Mouse (Mus musculus): ENCODE measurements around the gene Gm49345. TPM values are rescaled to one million over a fixed set of nuclear protein-coding genes. Genes with fewer than 3 reads are reported as not detected.

The Gm49345 gene
- polyA plus RNA-seq (2012; rRNA removed) = not detected in 2 replicates

DNA sequence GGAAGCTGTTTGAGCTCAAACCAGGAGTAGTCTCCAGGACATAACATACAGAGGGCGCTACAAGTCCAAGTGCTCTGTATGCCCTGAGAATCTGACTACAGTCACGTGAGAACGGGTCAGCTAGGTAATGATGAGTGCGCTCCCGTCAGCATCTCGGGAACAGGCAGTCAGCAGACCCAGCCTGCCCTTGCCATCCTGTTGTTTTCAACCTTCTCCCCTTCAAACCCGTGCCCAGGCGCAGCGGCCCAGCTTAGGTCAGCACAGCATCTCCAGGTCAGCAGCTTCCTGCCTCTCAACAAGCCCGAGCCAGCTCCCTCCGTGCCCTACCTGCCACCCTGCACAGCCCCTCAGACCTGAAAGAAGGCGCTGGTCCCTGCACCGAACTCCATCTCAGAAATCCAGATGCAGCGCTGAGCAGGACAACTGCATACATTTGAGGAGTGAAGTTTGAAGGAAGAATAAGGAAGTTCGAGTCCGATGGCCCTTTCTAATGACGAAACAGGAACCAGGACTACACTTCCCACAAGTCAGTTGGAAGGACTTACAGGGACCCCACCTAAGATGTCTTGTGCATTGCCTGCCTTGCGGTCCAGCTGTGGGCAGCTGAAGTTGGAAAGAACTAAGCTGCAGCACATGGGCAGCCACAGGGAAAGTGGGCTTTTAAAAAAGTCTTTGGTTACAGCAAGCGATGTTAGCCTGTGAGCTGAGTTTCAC, at the start of gene Gm49345, which contains the start of gene Zfp729a:
TSS of gene Gm49345 (minus strand) at position 476 of the 714 bp plus-strand sequence.
TSS of gene Zfp729a (minus strand) at position 498 of the 714 bp plus-strand sequence.

DNA sequence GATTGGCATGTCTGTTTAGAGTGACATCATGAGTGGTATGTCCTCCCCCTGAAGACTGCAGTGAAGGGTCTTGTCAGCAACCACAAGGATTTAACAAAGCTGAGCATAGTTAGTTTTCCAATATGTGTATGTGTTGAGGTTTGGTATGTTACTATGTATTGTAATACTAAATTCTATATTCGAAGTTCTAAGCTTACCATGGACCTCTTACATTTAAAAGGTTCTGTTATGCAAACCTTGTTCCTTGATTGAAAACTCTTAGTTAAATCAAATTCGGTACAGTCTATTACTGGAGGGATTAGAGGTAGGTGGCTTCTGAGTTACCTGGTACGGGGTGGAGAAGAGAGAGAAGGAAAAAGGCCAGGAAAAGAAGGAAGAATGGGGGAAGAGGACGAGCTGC, 49.4 kb upstream of the Gm49345 start, which contains the start of gene Zfp738:
TSS of gene Zfp738 (minus strand) at position 101 of the 400 bp plus-strand sequence.

DNA sequence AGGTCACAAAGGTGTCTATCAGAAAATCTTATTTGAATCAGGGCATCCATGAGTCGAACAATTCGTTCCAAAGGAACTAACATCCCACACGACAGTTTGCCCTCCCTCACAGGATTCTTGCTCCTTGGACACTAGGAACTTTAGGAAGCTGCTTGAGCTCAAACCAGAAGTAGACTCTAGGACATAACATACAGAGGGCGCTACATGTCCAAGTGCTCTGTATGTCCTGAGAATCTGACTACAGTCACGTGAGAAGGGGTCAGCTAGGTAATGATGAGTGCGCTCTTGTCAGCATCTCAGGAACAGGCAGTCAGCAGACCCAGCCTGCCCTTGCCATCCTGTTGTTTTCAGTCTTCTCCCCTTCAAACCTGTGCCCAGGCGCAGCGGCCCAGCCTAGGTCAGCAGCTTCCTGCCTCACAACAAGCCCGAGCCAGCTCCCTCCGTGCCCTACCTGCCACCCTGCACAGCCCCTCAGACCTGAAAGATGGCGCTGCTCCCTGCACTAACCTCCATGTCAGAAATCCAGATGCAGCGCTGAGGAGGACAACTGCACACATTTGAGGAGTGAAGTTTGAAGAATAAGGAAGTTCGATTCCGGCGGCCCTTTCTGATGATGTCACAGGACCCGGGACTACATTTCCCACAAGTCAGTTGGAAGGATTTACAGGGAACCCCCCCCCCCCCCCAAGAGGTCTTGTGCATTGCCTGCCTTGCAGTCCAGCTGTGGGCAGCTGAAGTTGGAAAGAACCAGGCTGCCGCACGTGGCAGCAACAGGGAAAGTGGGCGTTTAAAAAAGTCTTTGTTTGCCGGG, 28.3 kb downstream of the Gm49345 start, which contains the start of gene Zfp729b:
TSS of gene Zfp729b (minus strand) at position 642 of the 811 bp plus-strand sequence.

DNA sequence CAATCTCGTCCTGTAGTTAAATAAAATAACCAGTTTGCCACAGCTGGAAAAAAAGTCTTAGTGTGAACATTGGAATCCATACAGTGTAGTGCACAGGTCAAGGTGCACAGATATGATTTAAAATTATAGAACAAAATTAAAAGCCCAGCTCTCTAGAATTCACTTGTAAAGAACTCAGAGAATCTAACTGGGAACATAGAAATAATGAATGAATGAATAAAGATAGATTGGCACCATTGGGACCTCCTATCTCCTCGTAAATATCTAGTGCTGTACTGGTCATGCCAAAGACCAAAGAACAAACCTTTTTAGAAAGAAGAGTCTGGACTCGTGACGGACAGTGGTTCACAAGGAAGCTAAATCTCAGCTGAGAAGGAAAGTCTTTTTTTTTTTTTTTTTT, 83.8 kb downstream of the Gm49345 start, which contains the start of gene Zfp748:
TSS of gene Zfp748 (minus strand) at position 101 of the 400 bp plus-strand sequence.

Other genes starting within 250 kb of the Gm49345 start
- gene Zfp429, start 237.9 kb downstream of the Gm49345 start, polyA plus RNA-seq (2012; rRNA removed) = 0.43 and 0.54 TPM in 2 replicates
- gene Zfp459, start 216.4 kb downstream of the Gm49345 start, polyA plus RNA-seq (2012; rRNA removed) = 0.03 and 0.14 TPM in 2 replicates
- gene Zfp874a, start 186.1 kb downstream of the Gm49345 start, polyA plus RNA-seq (2012; rRNA removed) = 0.08 and 0.09 TPM in 2 replicates
- gene Zfp874b, start 153.5 kb downstream of the Gm49345 start, polyA plus RNA-seq (2012; rRNA removed) = 0.05 and 0.37 TPM in 2 replicates
- 0.06 and 0.09 TPM in 2 replicates for gene Zfp58, start 137.2 kb downstream of the Gm49345 start, polyA plus RNA-seq (2012; rRNA removed)
- gene Gm26965, start 111.6 kb downstream of the Gm49345 start, polyA plus RNA-seq (2012; rRNA removed) = not detected in 2 replicates
- 3.0 and 3.3 TPM in 2 replicates for gene Zfp87, start 111.6 kb downstream of the Gm49345 start, polyA plus RNA-seq (2012; rRNA removed)
- gene Zfp748, start 83.9 kb downstream of the Gm49345 start, polyA plus RNA-seq (2012; rRNA removed) = 0.05 and 0.66 TPM in 2 replicates
- gene Zfp729b, start 28.1 kb downstream of the Gm49345 start, polyA plus RNA-seq (2012; rRNA removed) = 0.01 TPM in 2 replicates
- gene Zfp729a, start within 50 bp of the Gm49345 start, polyA plus RNA-seq (2012; rRNA removed) = 0.03 and 0.08 TPM in 2 replicates
- 0.65 and 0.85 TPM in 2 replicates for gene Zfp738, start 49.3 kb upstream of the Gm49345 start, polyA plus RNA-seq (2012; rRNA removed)
- gene Zfp65, start 91.4 kb upstream of the Gm49345 start, polyA plus RNA-seq (2012; rRNA removed) = 0.02 TPM in 2 replicates
- gene Zfp85, start 117.5 kb upstream of the Gm49345 start, polyA plus RNA-seq (2012; rRNA removed) = 0.06 TPM in 1 of 2 replicates, not detected in the other
- 0.03 and 0.21 TPM in 2 replicates for gene Zfp493, start 141.9 kb upstream of the Gm49345 start, polyA plus RNA-seq (2012; rRNA removed)
- gene Zfp273, start 176.0 kb upstream of the Gm49345 start, polyA plus RNA-seq (2012; rRNA removed) = 0.03 TPM in 1 of 2 replicates, not detected in the other
- not detected in 2 replicates for gene Gm10037, start 193.3 kb upstream of the Gm49345 start, polyA plus RNA-seq (2012; rRNA removed)
- not detected in 2 replicates for gene BC048507, start 225.6 kb upstream of the Gm49345 start, polyA plus RNA-seq (2012; rRNA removed)

All from stomach, adult 2 months (tissue).